Mouse (Mus musculus) lung, adult 18-20 months (tissue): ENCODE measurements around the gene Cacna1a.

Source experiments
- DNase-seq, 2 experiments: peaks; one replicate each; pipeline ENCODE4 v3.0.0; 2022; ENCODE audit warnings: mixed read lengths in 2 of 2

Gene Cacna1a

DNA sequence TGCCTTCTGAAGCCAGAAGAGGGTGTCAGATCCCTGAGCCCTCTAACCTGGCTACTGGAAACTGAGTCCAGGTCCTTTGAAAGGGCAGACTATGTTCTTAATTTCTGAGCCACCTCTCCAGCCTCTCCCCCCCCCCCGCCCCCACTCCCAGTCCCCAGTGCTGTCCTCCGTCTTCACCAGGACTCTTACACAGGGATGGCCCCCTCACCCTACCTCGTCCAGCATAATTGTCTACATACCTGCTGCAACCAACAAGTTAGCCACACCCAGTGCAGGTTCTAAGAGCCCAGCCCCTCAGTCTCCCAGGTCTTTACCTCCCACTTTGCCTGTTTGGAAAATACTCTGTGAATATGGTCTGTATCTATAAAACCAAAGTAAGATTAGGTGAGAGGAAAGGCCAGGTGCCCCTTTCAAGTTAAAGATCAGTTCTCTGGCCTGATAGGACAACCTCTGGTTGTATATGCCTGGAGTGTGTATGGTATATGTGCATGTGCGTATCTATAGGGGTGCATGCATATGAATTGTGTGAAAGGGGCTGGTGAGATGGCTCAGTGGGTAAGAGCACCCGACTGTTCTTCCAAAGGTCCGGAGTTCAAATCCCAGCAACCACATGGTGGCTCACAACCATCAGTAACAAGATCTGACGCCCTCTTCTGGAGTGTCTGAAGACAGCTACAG lies 252.5 kb downstream of the Cacna1a start:
- DNase-seq = no peak

DNA sequence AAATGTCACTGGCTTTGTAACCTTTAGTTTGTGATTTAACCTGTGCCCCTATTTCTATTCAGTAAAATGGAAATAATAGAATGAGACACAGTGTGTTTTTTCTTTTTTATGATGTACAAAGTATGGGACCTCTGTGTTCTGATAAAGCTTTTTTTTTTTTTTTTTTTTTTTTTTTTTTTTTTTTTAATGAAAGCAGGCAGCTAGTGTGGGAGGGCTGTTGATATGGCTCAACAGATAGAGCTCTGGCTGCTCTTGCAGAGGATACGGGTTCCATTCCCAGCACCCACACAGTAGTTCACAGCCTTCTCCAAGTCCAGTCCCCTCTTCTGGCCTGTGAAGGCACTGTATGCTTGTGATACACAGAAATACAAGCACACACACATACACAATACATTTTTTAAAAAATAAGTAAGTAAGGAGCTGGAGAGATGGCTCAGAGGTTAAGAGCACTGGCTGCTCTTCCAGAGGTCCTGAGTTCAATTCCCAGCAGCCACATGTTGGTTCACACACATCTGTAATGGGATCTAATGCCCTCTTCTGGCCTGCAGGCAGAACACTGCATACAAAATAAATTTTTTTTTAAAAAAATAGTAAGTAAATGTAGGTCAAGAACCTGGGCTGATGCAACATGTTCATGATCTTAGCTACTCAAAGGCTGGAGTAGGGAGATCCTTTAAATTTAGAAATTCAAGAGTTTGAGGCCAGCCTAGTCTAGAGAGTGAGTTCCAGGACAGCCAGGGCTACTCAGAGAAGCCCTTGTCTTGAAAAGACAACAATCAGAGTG lies 253.5 kb downstream of the Cacna1a start:
- DNase-seq = no peak

DNA sequence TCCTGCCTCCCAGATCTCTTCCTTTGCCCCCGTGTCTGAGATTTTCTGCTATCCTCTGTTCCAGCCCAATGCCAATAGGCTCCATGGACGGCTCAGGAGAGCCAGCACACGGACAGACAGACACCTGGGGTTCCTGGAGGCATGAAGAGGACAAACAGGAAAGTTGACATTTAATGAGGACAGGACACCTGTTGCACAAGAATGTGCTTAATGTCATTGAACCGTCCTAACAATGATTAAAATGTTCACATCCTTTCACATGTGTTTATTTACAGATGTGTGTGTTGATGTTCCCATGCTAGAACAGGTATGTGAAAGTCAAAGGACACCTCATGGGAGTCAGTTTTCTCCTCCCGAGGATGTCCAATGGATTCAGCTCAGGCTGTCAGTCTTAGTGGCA lies 254.8 kb downstream of the Cacna1a start:
- DNase-seq = no peak

DNA sequence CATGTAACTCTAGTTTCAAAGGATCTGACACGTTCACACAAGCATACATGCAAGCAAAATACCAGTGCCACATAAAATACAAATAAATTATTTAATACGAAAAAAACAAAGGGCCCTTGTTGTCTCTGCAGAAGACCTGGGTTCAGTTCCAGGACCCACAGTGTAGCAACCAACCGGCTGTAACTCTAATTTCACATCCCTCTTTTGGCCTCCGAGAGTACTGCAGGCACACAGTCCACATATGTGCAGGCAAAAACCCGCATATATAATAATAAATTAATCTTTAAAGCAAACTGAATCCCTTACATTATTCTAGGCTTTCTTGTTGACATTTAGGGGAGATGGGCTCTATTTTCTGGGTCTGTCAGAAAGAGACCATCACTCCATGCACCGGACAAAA lies 258.6 kb downstream of the Cacna1a start:
- DNase-seq = no peak

DNA sequence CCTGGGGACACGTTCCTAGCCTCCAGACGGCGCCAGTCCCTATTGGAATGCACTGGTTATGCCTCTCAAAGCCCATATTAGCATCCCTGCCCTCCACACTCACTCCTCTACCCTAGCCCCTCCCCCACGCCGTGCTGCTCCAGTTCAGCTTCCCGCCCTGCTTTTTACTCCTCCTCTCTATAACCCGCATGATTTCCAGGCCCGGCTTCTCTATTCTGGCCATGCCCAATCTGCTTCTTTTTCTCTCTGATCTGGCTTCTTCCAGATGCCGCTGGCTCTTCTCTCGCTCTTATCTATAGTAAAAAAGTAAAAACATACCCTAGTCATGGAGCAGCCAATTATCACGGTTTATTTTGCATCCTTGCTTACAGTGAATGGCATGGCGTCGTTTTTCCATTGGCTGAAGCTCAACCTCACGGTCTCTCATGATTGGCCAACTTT lies 259.2 kb downstream of the Cacna1a start:
- peak in 1 of 2 experiments; percentile 66 for DNase-seq

DNA sequence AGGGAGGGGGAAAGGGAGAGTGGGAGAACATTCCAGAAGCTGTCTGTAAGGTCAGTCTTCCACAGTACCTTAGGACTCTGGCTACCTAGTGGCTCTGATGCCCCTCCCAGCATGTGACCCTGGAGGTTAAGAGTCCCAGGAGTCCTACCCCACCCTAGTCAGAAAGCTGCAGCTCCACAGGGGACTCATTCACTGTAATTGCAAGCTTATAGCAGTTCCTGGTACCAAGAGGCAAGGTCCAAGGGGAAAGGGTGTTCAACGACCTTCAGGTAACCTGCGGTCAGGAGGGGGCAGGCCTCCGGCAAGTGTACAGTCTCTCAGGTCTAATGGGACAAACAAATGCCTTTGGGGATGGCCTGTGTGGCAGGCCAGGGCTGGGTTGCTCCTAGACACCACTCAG lies 262.0 kb downstream of the Cacna1a start:
- no peak for DNase-seq

DNA sequence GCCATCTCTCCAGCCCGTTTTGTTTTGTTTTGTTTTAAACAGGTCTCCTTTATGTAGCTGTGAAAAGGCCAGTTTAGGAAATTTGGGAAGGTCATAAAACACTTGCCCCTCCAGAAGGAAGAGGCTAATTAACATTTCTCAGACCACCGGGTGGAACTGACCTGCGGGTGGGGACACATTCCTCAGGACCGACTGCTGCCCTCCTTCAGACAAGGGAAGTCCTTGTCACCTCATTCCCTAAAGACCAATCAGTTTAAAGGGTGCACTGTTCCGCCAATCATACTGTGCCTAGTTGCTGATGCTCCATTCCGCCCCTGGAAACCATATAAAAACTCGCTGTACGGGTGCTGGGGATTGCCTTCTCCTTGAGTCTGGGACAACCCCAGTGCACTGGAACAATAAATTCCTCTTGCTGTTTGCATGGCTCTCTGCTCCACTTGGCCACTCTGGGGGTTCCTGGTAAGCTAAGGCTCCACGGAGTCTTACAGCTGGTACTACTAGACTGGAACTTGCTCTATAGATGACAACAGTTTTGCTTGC lies 264.9 kb downstream of the Cacna1a start:
- DNase-seq = no peak

DNA sequence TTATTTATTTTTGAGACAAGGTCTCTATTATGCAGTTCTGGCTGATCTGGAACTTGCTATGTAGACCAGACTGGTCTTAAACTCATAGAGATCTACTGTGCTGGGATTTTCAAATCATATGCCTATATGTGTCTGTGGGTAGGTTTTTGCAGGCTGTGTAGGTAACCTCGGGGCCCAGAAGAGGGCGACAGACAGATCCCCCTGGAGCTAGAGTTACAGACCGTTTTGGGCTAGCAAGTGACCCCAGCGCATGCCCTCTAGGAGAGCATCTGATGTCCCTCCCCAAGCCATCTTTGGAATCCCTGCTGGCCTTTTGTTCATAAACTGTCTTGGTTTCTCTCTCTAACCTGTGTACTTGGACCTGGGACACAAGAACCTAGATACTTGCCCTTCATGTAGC lies 266.4 kb downstream of the Cacna1a start:
- DNase-seq = no peak

DNA sequence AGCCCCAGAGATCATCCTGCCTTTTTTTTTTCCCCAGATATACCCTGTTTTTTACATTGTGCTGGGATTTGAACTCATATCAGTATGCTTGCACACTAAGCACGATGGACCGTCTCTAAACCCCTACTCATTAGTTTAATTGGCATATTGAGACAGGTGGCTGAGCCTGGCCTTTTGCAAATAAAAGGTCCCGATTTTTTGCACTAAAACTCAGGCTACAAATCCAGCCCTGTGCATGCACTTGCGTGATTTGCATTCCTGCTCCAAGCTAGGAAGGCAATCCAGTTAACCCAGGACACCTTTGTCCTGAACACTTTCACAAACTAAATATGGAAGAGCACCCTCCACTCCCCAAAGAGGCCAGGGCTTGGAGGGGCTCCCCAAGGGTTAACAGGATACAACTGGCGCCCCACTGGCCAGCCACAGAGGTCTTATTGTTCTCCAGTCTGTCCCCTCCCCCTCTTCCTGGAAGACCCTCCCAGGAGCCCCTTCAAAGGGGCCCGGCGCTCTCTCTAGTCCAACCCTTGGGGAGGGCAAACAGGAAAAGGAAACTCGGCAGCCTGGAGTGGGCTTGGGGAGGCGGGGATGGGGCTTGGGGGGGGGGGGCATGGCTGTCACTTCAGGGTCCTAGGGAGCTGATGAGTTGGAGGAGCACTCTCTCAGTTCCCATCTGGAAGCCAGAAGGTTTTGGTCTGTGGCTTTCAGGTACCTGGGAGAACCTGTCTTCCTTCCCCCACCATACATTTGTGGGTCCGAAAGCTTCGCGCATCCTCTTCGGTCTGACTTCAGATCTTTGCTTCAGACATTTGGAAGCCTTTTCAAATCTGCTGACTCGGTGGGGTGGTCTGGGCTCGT lies 267.3 kb downstream of the Cacna1a start:
- no peak for DNase-seq

DNA sequence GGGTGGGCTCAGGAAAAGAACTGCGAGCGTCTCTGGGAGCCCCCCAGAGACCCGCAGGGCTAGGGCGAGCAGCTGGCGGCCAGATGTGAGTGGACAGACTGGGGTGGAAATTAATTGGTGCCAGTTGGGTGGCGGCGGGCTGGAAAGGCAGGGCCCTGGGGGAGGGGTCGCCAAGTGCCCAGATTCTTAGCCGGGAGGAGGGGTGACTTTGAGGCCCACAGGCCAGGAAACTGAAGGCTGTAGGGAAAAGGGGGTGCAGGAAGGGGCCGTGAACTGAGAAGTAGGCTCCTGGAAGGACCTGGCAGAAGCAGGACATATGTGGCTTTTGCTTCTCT lies 267.9 kb downstream of the Cacna1a start:
- peak in 1 of 2 experiments; percentile 28 for DNase-seq

DNA sequence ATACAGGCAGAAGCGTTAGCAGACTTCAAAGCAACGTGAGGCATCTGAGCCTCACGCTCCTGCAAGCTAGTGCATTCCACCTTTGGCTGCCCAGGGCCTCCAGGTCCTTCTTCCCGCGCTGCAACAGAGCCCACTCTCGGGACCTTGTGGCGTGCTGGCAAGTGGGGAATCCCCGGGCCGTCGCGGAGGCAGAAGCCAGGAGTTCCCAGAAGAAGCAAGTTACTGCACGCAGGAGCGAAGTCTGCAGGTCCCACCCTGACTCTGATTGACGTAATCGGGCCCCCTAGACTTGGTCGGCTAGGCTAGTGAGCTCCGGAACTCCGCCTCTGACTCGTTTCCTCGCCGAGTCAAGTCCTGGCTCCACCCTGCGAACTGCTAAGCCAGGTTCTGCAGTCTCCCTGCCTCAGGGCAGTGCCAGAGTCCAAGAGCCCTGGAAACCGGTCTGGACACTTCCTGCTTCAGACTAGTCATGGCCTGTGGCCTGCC lies 268.4 kb downstream of the Cacna1a start:
- peak; percentile 94 to 97 for DNase-seq

DNA sequence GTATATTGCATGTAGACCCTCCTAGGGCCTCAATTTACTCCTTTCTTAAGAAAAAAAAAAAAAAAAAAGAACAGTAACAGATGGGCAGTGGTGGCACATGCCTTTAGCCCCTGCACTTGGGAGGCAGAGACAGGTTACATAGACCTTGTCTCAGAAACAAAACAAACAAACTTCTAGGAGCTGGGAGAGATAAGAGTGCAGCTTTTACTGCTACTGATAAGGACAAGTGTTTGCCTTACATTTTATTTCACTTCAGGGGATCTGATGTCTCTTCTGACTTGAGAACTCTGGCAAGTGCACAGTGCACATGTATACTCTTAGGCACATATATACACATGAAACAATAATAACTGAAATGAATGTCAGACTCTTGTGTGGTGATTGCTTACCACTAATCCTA lies 269.0 kb downstream of the Cacna1a start:
- DNase-seq = no peak

DNA sequence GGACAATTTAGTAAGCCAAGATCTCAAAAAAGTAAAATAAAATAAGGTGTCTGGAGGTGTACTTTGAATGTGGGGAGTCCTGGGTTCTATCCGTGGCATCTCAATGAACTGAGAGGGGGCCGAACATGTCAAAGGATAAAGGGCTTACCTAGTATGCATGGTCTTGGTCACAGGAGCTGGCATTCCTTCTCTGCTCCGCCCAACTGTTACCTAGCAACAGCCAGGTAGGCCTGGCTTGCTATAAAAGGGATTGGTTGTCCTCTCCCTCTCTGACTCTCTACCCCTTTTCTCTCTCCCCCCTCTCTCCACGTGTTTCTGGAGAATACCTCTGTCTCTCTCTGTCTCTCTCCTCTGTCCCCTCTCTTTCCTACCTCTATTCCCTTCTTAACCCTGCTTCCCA lies 269.4 kb downstream of the Cacna1a start:
- DNase-seq = peak; percentile 63 to 73

DNA sequence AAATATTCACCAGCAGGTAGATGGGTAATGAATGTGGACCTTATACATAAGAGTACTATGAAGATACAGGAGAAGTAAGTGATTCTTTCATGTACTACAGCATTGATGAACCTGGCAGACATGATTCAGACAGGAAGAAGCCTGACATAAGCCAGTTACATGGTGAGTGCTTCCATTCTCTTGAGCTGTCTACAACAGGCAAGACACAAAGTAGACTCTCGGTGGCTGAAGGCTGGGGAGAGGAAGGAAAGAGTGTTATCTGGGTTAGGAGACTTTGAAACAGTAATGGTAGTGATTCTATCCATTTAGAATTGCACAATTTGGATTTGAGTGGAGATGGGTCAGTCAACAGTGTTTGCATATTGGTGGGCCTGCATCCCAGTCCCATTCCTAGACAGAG lies 270.7 kb downstream of the Cacna1a start:
- no peak for DNase-seq

DNA sequence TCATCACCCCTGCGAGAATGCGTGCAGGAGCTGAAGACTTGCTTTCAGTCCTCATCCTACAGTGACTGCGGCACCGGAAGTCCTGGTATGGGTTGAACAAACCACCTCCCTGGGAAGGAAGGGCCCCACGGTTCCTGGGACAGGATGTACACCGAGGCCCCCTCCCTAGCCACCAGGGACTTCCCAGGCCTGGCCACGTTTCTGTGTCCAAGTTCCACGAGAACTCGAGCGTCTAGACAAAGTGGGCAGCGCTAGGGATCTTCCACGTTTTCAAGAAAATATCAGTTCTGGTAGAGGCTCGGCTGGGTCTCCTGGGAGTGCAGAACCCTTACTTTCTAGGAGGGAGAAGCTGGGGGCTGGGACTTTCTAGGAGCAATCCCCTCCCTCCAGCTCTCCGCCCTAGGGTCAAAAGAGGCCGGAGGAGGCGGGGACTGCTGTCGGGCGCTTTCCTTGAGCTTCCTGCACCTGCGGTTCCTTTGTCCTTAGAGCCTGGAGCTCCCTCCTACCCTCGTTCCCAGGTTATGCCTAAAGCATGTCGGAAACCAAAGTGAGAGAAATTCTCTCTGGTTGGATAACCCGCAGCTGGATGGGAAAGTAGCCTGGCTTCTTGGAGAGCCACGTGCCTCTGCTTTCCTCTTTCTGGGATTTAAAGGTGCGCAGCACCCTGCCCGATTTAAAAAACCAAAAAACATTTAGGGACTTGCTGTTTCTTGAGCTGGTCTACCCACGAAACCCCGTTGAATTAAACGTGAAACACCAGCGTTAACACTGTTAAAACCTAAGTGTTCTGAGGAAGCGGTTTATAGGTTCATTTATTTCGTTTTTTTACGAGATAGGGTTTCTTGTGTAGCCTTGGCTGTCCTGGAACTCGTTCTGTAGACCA lies 271.9 kb downstream of the Cacna1a start:
- peak; percentile 83 to 87 for DNase-seq

DNA sequence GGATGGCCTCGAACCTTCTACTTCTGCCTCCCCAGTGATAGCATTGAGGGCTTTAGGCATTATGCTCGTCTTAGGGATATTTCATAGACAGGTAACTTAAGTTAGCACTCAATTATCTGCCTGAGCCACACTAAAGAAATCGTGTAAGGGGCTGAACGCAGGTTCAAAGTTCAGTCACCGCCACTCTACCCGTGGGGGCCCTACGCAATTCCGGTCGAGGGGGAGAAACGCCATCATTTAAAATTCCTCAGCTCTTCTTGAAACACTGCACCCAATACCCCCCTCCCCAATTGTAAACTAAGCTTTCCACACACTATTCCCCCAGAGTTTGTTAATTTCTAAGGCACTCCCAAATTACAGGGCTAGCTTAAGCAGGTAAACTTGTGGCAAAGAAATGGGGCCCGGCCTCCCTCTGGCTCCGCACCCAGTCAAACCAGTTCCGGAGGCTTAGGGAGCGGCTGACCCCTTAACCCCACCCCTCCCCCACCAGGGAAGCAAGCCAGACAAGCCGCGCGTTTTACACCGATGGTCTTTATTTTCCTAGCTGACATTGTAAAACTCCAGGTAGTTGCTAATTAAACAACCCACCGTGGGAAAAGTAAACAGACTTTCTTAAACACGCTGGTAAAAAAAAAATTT lies 272.7 kb downstream of the Cacna1a start:
- peak; percentile 82 to 89 for DNase-seq

DNA sequence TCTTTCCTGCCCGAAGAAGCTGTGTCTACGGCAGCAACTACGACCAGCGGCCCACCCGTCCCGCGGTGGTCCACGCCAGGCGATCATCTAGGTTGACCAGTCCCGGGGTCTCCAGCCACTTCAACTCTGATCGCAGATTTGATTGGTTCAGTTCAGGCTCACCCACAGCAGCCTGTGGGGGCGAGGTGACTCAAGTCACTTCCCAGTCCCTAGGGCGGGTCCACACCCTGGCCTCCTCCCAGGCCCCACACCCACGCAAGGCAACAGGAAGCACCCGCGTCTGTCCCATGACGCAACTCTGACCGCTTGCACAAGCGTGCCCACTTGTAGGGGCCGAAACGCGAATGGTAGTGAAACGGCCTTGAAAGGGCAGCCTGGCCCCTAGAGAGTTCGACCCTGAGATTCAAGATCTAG lies 273.2 kb downstream of the Cacna1a start:
- DNase-seq = peak; percentile 98 to 99

DNA sequence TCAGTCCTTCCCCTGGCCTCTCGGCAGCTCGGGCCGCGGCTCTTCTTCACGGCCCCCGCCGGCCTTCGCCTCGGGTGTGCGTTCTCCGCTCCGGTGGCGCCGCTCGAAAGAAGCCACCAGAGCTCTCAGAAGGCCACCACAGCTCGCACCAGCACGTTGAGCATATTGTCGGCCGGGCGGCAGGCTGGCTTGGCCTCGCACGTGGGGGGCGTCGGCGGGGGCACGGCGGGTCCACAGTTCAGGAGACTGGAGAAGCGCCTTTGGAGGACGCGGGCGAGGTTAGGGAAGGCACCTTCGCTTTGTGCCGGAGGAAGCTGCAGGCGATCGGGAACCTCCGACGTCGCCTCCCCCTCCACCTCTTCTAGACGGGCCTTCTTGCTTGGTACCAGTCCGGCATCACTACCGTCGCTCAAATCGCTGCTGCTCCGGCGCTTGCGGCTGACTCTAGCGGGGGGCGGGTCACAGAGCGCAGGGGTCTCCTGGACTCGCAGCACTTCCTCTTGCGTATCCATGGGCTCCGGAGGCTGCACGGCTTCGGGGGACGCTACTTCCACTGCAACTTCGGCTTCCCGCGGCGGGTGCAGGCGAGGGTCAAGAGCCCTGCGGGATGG lies 273.8 kb downstream of the Cacna1a start:
- DNase-seq = no peak

DNA sequence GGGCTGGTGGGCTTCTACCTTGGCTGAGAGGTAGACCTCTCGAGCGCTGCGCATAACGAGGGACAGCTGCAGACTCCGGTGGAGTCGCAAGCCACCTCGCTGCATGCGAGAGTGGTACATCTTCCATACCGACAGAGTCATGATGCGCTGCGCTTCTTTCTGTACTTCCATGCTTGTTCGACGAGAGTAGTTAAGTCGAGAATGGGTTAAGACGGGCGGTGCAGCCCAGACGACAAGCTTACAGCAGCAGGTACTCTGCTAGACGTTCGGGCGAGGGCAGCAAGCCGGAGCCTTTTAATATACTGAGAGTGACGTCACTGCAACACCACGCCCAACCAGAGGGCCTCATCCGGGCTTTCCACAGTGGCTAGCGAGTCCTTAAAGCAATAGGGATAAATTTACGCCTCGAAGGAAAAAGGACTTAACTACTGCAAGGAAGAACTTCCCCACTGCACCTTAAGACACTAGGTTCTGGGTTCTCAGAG lies 274.4 kb downstream of the Cacna1a start, which contains the start of gene Ier2:
Gene Ier2 (minus strand): TSS at position 272 of the 485 bp plus-strand sequence.
- DNase-seq = peak; percentile 97 to 98

DNA sequence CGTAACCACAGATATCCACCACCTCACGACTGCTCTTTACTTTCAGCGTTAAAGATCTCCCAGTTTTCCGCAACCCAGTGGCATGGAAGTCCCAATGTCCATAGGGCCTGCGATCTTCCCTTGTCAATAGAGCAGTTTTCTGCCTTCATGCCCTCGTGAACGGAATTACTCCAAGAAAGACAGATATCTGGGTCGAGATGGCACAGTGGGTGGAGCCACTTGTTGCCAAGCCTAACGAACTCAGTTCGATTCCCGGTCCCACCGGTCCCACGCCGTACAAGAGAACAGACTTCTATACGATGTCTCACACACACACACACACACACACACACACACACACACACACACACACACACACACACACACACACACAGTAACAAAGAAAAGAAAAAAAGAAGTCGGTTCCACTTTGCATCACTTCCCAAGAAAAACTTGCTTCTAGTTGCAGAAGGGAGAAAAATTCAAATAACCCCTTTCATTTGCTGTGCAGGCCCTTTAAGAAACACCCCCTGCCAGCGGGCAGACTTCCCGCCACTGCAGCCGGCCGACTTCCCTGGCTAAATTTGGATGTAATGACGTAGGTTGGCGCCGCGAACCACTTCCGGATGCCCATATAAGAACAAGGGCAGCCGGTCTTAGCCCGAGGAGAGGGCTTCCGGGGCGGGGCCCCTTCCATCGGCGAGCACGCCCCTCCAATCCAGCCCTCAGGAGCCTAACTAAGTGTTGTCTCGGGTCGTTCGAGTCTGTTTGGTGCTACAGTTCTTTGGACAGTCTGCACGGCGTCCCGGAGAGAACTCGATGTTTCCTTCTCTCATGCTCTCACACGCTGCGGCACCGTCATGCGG lies 275.5 kb downstream of the Cacna1a start:
- peak; percentile 98 for DNase-seq
